Comparison of ENCODE assay signal across 8 mouse cellular contexts in genomic region chr2:31068246-31069113, GRCm38 (mm10).
A peak's percentile ranks its signal among the peaks of the same experiment; 100 is the strongest.
DNase-seq lines count a peak whose midpoint lies in the region; ATAC-seq lines count a peak whose summit lies in the region.

No protein-coding gene starts in this region.

- H3K9me3 ChIP-seq in intestine, embryonic 15.5 days, result no peaks in the 10 kb centered on the region; the same call in 1 of the 2 replicates
- no peaks in the 10 kb centered on the region for H3K9me3 ChIP-seq in limb, embryonic 11.5 days (ENCODE audit: control insufficient read depth, low read length)
- no peaks in the 10 kb centered on the region for H3K9me3 ChIP-seq in neural tube, embryonic 14.5 days (ENCODE audit: control insufficient read depth, low read length)

- H3K9ac ChIP-seq in intestine, embryonic 15.5 days, result no peak overlapping the region
- no peak overlapping the region for H3K9ac ChIP-seq in limb, embryonic 11.5 days (ENCODE audit: low read length)
- H3K9ac ChIP-seq in neural tube, embryonic 14.5 days (replicated peaks; ENCODE audit: low read depth, low read length), result no peak overlapping the region

- DNase-seq in heart, adult 18-20 months, result peak; percentile 56 to 62
- DNase-seq in heart, adult 8-10 months (ENCODE audit: low spot score), result no peak
- peak; percentile 74 for DNase-seq in cerebellum, adult 9-11 months
- DNase-seq in frontal cortex, adult 2 months (ENCODE audit: extremely low spot score in 1 of 2, low spot score in 1 of 2), result peak; percentile 24 to 62
- peak; percentile 59 for DNase-seq in limb, embryonic 11.5 days (ENCODE audit: low spot score)

- 47% methylated on average over 13 of the region's 13 CpGs for WGBS in intestine, embryonic 15.5 days
- 30% methylated on average over 13 of the region's 13 CpGs for WGBS in limb, embryonic 11.5 days
- 3% methylated on average over 13 of the region's 13 CpGs for WGBS in neural tube, embryonic 14.5 days

- H3K4me1 ChIP-seq in intestine, embryonic 15.5 days (replicated peaks), result 0 out of 2 replicates have a peak, but pooled peaks cover 3% of the 10 kb centered on the region
- peaks cover 11% of the 10 kb centered on the region for H3K4me1 ChIP-seq in limb, embryonic 11.5 days (ENCODE audit: control insufficient read depth, insufficient read depth, low read length)
- no peaks in the 10 kb centered on the region for H3K4me1 ChIP-seq in neural tube, embryonic 14.5 days (ENCODE audit: control insufficient read depth, insufficient read depth, low read length)

- H3K4me2 ChIP-seq in intestine, embryonic 15.5 days (replicated peaks), result no peak overlapping the region
- no peak overlapping the region for H3K4me2 ChIP-seq in limb, embryonic 11.5 days (ENCODE audit: low read depth, severe bottlenecking)
- H3K4me2 ChIP-seq in neural tube, embryonic 14.5 days (ENCODE audit: low read depth, low read length), result no peak overlapping the region

- no peak overlapping the region for H3K4me3 ChIP-seq in intestine, embryonic 15.5 days (replicated peaks)
- H3K4me3 ChIP-seq in limb, embryonic 11.5 days (ENCODE audit: low read depth, low read length), result no peak overlapping the region
- no peak overlapping the region for H3K4me3 ChIP-seq in neural tube, embryonic 14.5 days (ENCODE audit: low read depth, low read length)

- H3K36me3 ChIP-seq in intestine, embryonic 15.5 days, result no peaks in the 10 kb centered on the region
- no peaks in the 10 kb centered on the region for H3K36me3 ChIP-seq in limb, embryonic 11.5 days (ENCODE audit: control insufficient read depth, insufficient read depth, low read length)
- no peaks in the 10 kb centered on the region for H3K36me3 ChIP-seq in neural tube, embryonic 14.5 days (ENCODE audit: control insufficient read depth, insufficient read depth, low read length)

- peak overlapping the region; percentile 51; the same call in 1 of the 2 replicates for H3K27ac ChIP-seq in intestine, embryonic 15.5 days
- H3K27ac ChIP-seq in limb, embryonic 11.5 days (replicated peaks; ENCODE audit: low read depth, low read length), result peak overlapping the region; percentile 85
- H3K27ac ChIP-seq in neural tube, embryonic 14.5 days (ENCODE audit: low read depth, low read length), result peak overlapping the region; percentile 79

- ATAC-seq in intestine, embryonic 15.5 days, result no peak
- ATAC-seq in limb, embryonic 11.5 days (ENCODE audit: insufficient number of reproducible peaks, low FRiP score, low TSS enrichment, low read depth), result 0 out of 2 replicates have a peak, but pooled peaks have one; percentile 31
- ATAC-seq in neural tube, embryonic 14.5 days (ENCODE audit: low read depth), result peak; percentile 79; the same call in 1 of the 2 replicates
- no peak for ATAC-seq in megakaryocyte, adult 5-6 weeks (ENCODE audit: poor library complexity, severe bottlenecking)

- no peaks in the 10 kb centered on the region for H3K27me3 ChIP-seq in intestine, embryonic 15.5 days (replicated peaks)
- no peaks in the 10 kb centered on the region for H3K27me3 ChIP-seq in limb, embryonic 11.5 days (ENCODE audit: control insufficient read depth, insufficient read depth, low read length)
- H3K27me3 ChIP-seq in neural tube, embryonic 14.5 days (ENCODE audit: control insufficient read depth, insufficient read depth, low read length), result no peaks in the 10 kb centered on the region

Comparison
In these comparisons a context has a peak if more than half of its experiments do, and no peak if none do; other contexts are left out.
1. ATAC-seq: peak in limb, embryonic 11.5 days (single experiment) and neural tube, embryonic 14.5 days (single experiment); none in intestine, embryonic 15.5 days (single experiment) and megakaryocyte, adult 5-6 weeks (single experiment).
2. Peak in every context shown above with its lines, with median percentiles within 50 percentile points of each other: H3K27ac ChIP-seq.